Mouse (Mus musculus): ENCODE measurements around the gene Alox12. TPM values are rescaled to one million over a fixed set of nuclear protein-coding genes. Genes with fewer than 3 reads are reported as not detected.

Alox12 gene
- polyA plus RNA-seq, 1 experiment, result 0.03 TPM

GRCm38 (mm10) chr11:70218741-70219470 is 36.2 kb downstream of the Alox12 start:
- TF ChIP-seq TAL1 (IDR thresholded peaks at IDR 0.05; ENCODE audit: low read length) (no peak), GATA1 (IDR thresholded peaks at IDR 0.05; ENCODE audit: low read length) (no peak)
- peaks cover 5% of the 10 kb centered on the region; the same call in 1 of the 2 replicates for H3K9me3 ChIP-seq (ENCODE audit: control insufficient read depth, low read length)
- H3K36me3 ChIP-seq (ENCODE audit: control insufficient read depth), result peaks cover 39% of the 10 kb centered on the region
- peaks cover 29% of the 10 kb centered on the region for H3K27me3 ChIP-seq (ENCODE audit: control insufficient read depth)
- peak overlapping the region; percentile 69 for H3K4me3 ChIP-seq (replicated peaks)
- peaks cover 73% of the 10 kb centered on the region for H3K4me1 ChIP-seq (ENCODE audit: control insufficient read depth)

DNA sequence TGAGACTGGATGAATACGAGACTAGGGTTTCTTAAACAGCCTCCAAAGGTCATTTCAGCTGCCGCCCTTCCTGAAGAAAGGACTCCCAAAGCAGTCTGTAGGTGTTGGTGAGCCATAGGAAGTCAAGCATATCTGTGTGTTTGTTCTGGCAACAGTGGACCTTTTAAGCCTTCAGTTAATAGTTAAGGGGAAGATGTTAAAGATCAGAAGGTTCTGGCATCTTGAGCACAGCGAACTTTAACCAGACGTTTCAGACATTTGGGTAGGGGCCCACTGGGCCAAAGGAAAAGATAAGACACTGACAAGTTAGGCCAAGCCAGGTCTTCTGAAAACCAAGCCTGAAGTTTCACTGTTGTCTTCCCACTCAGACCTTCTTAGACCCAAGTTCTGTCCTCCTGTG is 37.1 kb downstream of the Alox12 start:
- Histone ChIP-seq H3K36me3 (ENCODE audit: control insufficient read depth) (peaks cover 32% of the 10 kb centered on the region), H3K4me3 (replicated peaks) (no peak overlapping the region), H3K4me1 (ENCODE audit: control insufficient read depth) (peaks cover 64% of the 10 kb centered on the region), H3K9me3 (ENCODE audit: control insufficient read depth, low read length) (peaks cover 5% of the 10 kb centered on the region; the same call in 1 of the 2 replicates), H3K27me3 (ENCODE audit: control insufficient read depth) (peaks cover 37% of the 10 kb centered on the region)
- TF ChIP-seq TAL1 (IDR thresholded peaks at IDR 0.05; ENCODE audit: low read length) (no peak), GATA1 (IDR thresholded peaks at IDR 0.05; ENCODE audit: low read length) (no peak)

DNA sequence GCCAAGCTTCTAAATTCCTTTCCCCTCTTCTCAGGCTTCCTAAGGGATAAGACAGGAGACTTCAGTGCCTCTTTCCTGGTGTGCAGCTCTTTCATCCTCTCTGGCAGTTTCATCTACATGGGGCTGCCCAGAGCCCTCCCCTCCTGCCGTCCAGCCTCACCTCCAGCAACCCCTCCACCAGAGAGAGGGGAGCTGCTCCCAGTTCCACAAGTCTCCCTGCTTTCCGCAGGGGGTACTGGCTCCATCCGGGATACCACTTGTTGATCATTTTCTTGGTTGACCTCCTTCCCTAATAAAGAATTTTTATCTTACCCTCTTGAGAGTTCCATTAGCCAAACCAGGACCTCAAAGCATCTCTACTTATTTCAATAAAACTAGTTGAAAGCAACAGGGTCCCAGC is 39.0 kb downstream of the Alox12 start:
- H3K27me3 ChIP-seq (ENCODE audit: control insufficient read depth), result peaks cover 54% of the 10 kb centered on the region
- peaks cover 49% of the 10 kb centered on the region for H3K4me1 ChIP-seq (ENCODE audit: control insufficient read depth)
- TF ChIP-seq GATA1 (IDR thresholded peaks at IDR 0.05; ENCODE audit: low read length) (no peak), TAL1 (IDR thresholded peaks at IDR 0.05; ENCODE audit: low read length) (no peak)
- H3K9me3 ChIP-seq (ENCODE audit: control insufficient read depth, low read length), result peaks cover 5% of the 10 kb centered on the region; the same call in 1 of the 2 replicates
- peaks cover 27% of the 10 kb centered on the region for H3K36me3 ChIP-seq (ENCODE audit: control insufficient read depth)
- no peak overlapping the region for H3K4me3 ChIP-seq (replicated peaks)

DNA sequence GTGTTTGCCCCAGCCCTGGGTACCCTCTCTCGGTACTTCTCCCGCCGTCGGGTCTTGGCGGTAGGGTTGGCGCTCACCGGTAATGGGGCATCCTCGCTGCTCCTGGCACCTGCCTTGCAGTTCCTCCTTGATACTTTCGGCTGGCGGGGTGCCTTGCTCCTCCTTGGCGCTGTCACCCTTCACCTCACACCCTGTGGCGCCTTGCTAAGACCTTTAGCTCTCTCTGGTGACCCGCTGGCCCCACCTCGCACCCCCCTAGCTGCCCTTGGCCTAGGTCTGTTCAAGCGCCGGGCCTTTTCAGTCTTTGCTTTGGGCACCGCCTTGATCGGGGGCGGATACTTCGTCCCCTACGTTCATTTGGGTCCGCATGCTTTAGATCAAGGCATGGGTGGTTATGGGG is 39.9 kb downstream of the Alox12 start:
- TF ChIP-seq GATA1 (IDR thresholded peaks at IDR 0.05; ENCODE audit: low read length) (no peak), TAL1 (IDR thresholded peaks at IDR 0.05; ENCODE audit: low read length) (no peak)
- Histone ChIP-seq H3K27me3 (ENCODE audit: control insufficient read depth) (peaks cover 59% of the 10 kb centered on the region), H3K9me3 (ENCODE audit: control insufficient read depth, low read length) (peaks cover 5% of the 10 kb centered on the region; the same call in 1 of the 2 replicates), H3K4me1 (ENCODE audit: control insufficient read depth) (peaks cover 41% of the 10 kb centered on the region), H3K4me3 (replicated peaks) (no peak overlapping the region), H3K36me3 (ENCODE audit: control insufficient read depth) (peaks cover 27% of the 10 kb centered on the region)

GRCm38 (mm10) chr11:70214856-70215209 is 40.3 kb downstream of the Alox12 start:
- H3K27me3 ChIP-seq (ENCODE audit: control insufficient read depth), result peaks cover 59% of the 10 kb centered on the region
- peaks cover 36% of the 10 kb centered on the region for H3K4me1 ChIP-seq (ENCODE audit: control insufficient read depth)
- TF ChIP-seq TAL1 (IDR thresholded peaks at IDR 0.05; ENCODE audit: low read length) (no peak), GATA1 (IDR thresholded peaks at IDR 0.05; ENCODE audit: low read length) (no peak)
- H3K4me3 ChIP-seq (replicated peaks), result no peak overlapping the region
- peaks cover 5% of the 10 kb centered on the region; the same call in 1 of the 2 replicates for H3K9me3 ChIP-seq (ENCODE audit: control insufficient read depth, low read length)
- H3K36me3 ChIP-seq (ENCODE audit: control insufficient read depth), result peaks cover 27% of the 10 kb centered on the region

- peak overlapping the region; percentile 13 for H3K4me3 ChIP-seq (replicated peaks)
- peaks cover 5% of the 10 kb centered on the region; the same call in 1 of the 2 replicates for H3K9me3 ChIP-seq (ENCODE audit: control insufficient read depth, low read length)
Observed at GRCm38 (mm10) chr11:70214191-70214855, 40.8 kb downstream of the Alox12 start.

GRCm38 (mm10) chr11:70213736-70214135 is 41.4 kb downstream of the Alox12 start:
- TF ChIP-seq GATA1 (IDR thresholded peaks at IDR 0.05; ENCODE audit: low read length) (no peak), TAL1 (IDR thresholded peaks at IDR 0.05; ENCODE audit: low read length) (no peak)
- Histone ChIP-seq H3K9me3 (ENCODE audit: control insufficient read depth, low read length) (peaks cover 5% of the 10 kb centered on the region; the same call in 1 of the 2 replicates), H3K36me3 (ENCODE audit: control insufficient read depth) (peaks cover 22% of the 10 kb centered on the region), H3K27me3 (ENCODE audit: control insufficient read depth) (peaks cover 59% of the 10 kb centered on the region), H3K4me1 (ENCODE audit: control insufficient read depth) (peaks cover 25% of the 10 kb centered on the region), H3K4me3 (replicated peaks) (no peak overlapping the region)

More at GRCm38 (mm10) chr11:70214191-70214855, 40.8 kb downstream of the Alox12 start:
- peaks cover 27% of the 10 kb centered on the region for H3K36me3 ChIP-seq (ENCODE audit: control insufficient read depth)
- peaks cover 59% of the 10 kb centered on the region for H3K27me3 ChIP-seq (ENCODE audit: control insufficient read depth)
- H3K4me1 ChIP-seq (ENCODE audit: control insufficient read depth), result peaks cover 31% of the 10 kb centered on the region
- TF ChIP-seq GATA1 (IDR thresholded peaks at IDR 0.05; ENCODE audit: low read length), result no peak
- TF ChIP-seq TAL1 (IDR thresholded peaks at IDR 0.05; ENCODE audit: low read length), result no peak

- Histone ChIP-seq H3K4me3 (replicated peaks) (no peak overlapping the region), H3K9me3 (ENCODE audit: control insufficient read depth, low read length) (peaks cover 5% of the 10 kb centered on the region; the same call in 1 of the 2 replicates), H3K27me3 (ENCODE audit: control insufficient read depth) (peaks cover 59% of the 10 kb centered on the region), H3K36me3 (ENCODE audit: control insufficient read depth) (peaks cover 13% of the 10 kb centered on the region), H3K4me1 (ENCODE audit: control insufficient read depth) (peaks cover 17% of the 10 kb centered on the region)
- no peak for TF ChIP-seq TAL1 (IDR thresholded peaks at IDR 0.05; ENCODE audit: low read length)
- TF ChIP-seq GATA1 (IDR thresholded peaks at IDR 0.05; ENCODE audit: low read length), result no peak
Observed at GRCm38 (mm10) chr11:70212896-70213295, 42.3 kb downstream of the Alox12 start.

- peaks cover 59% of the 10 kb centered on the region for H3K27me3 ChIP-seq (ENCODE audit: control insufficient read depth)
Observed at GRCm38 (mm10) chr11:70212423-70212822, 42.7 kb downstream of the Alox12 start, which contains the start of gene Slc16a11. Gene Slc16a11, plus strand, starts transcription at chr11:70212752.

More at GRCm38 (mm10) chr11:70212423-70212822, 42.7 kb downstream of the Alox12 start, which contains the start of gene Slc16a11:
- Histone ChIP-seq H3K4me1 (ENCODE audit: control insufficient read depth) (peaks cover 12% of the 10 kb centered on the region), H3K4me3 (replicated peaks) (no peak within 1 kb of the TSS), H3K36me3 (ENCODE audit: control insufficient read depth) (peaks cover 9% of the 10 kb centered on the region), H3K9me3 (ENCODE audit: control insufficient read depth, low read length) (peaks cover 5% of the 10 kb centered on the region; the same call in 1 of the 2 replicates)
- no peak for TF ChIP-seq GATA1 (IDR thresholded peaks at IDR 0.05; ENCODE audit: low read length)
- no peak for TF ChIP-seq TAL1 (IDR thresholded peaks at IDR 0.05; ENCODE audit: low read length)

Data from erythroblast, embryonic 14.5 days (primary cell).